Comparison of ENCODE assay signal across 9 mouse cellular contexts in the genomic region with DNA sequence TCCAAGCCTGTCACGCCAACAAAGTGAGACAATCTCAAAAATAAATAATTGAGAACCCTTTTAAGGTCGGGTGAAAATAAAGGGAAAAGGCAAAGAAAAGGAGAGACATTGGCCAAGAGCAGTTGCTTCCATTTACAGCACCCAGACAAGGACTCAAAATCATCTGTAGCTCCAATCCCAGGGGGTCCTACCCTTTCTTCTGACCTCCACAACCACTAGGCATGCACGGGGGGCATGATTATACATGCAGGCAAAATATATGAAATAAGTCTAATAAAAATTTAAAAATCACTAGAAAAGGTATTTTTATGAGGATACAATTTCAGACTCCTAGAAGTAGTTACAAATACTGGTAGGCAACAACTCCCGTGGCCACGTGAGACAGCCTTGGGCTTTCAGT. TPM values are rescaled to one million over a fixed set of nuclear protein-coding genes. Genes with fewer than 3 reads are reported as not detected.
A peak's percentile ranks its signal among the peaks of the same experiment; 100 is the strongest.
DNase-seq lines count a peak whose midpoint lies in the region; ATAC-seq and TF ChIP-seq lines count a peak whose summit lies in the region.
"Had no signal": no experiment of that assay in that cellular context is flagged by ENCODE, and none has a peak within 500 bp of the region (broad histone marks: within the 10 kb centered on the region; RNA-seq: fewer than 3 reads in every experiment).

No protein-coding gene starts in this region.

- TF ChIP-seq CTCF in cerebellum, adult 2 months (IDR thresholded peaks at IDR 0.05; ENCODE audit: borderline replicate concordance, insufficient read depth, low read depth, low read length), result no peak

- TF ChIP-seq POLR2A in cerebellum, adult 2 months (IDR thresholded peaks at IDR 0.05; ENCODE audit: borderline replicate concordance, insufficient read depth, low read length), result no peak

- no peaks in the 10 kb centered on the region for H3K36me3 ChIP-seq in neural tube, embryonic 11.5 days (ENCODE audit: control insufficient read depth, insufficient read depth, low read length)
- peaks cover 7% of the 10 kb centered on the region; the same call in 1 of the 2 replicates for H3K36me3 ChIP-seq in limb, embryonic 13.5 days
- no peaks in the 10 kb centered on the region for H3K36me3 ChIP-seq in stomach, embryonic 14.5 days (ENCODE audit: control insufficient read depth, insufficient read depth, low read length)

- ATAC-seq in neural tube, embryonic 11.5 days (ENCODE audit: insufficient read depth, low FRiP score, low TSS enrichment), result no peak
- no peak; the same call in 1 of the 2 replicates for ATAC-seq in limb, embryonic 13.5 days (ENCODE audit: low FRiP score, low read depth)
- ATAC-seq in stomach, embryonic 14.5 days (ENCODE audit: insufficient number of reproducible peaks, insufficient read depth, low FRiP score, low read depth), result no peak

- peak overlapping the region; percentile 57 for H3K9ac ChIP-seq in neural tube, embryonic 11.5 days (ENCODE audit: low read length)
- H3K9ac ChIP-seq in limb, embryonic 13.5 days, result peak overlapping the region; percentile 79
- H3K9ac ChIP-seq in stomach, embryonic 14.5 days (replicated peaks; ENCODE audit: low read depth, low read length), result no peak overlapping the region; the same call in 1 of the 2 replicates

- no peak overlapping the region for H3K27ac ChIP-seq in cerebellum, adult 2 months (ENCODE audit: insufficient read depth, low read length)
- no peak overlapping the region for H3K27ac ChIP-seq in neural tube, embryonic 11.5 days (ENCODE audit: low read depth, low read length)
- H3K27ac ChIP-seq in limb, embryonic 13.5 days, result peak overlapping the region; percentile 70; the same call in 1 of the 2 replicates
- H3K27ac ChIP-seq in stomach, embryonic 14.5 days (ENCODE audit: low read length), result no peak overlapping the region

- no peaks in the 10 kb centered on the region; the same call in 1 of the 2 replicates for H3K4me1 ChIP-seq in cerebellum, adult 2 months (ENCODE audit: control insufficient read depth, insufficient read depth, low read length)
- no peaks in the 10 kb centered on the region for H3K4me1 ChIP-seq in neural tube, embryonic 11.5 days (ENCODE audit: control insufficient read depth, insufficient read depth, low read length)
- H3K4me1 ChIP-seq in limb, embryonic 13.5 days, result peaks cover 10% of the 10 kb centered on the region; the same call in 1 of the 2 replicates
- H3K4me1 ChIP-seq in stomach, embryonic 14.5 days (ENCODE audit: control insufficient read depth, insufficient read depth, low read length), result no peaks in the 10 kb centered on the region

- WGBS in cerebellum, adult 2 months, result 46% methylated on average over 5 of the region's 5 CpGs
- 48% methylated on average over 5 of the region's 5 CpGs for WGBS in neural tube, embryonic 11.5 days
- 51% methylated on average over 5 of the region's 5 CpGs for WGBS in limb, embryonic 13.5 days
- WGBS in stomach, embryonic 14.5 days, result 43% methylated on average over 5 of the region's 5 CpGs

- no peak for DNase-seq in cerebellum, adult 2 months
- no peak for DNase-seq in cerebellum, adult 8-10 months
- no peak for DNase-seq in neural tube, embryonic 11.5 days (ENCODE audit: low spot score)
- DNase-seq in neural tube, embryonic 10.5 days (ENCODE audit: extremely low spot score, low spot score), result no peak
- no peak for DNase-seq in left cerebral cortex, postnatal 36 days (ENCODE audit: low spot score in 2 of 2)
- DNase-seq in embryo, embryonic 11 days, result no peak

- H3K4me3 ChIP-seq in cerebellum, adult 2 months (replicated peaks; ENCODE audit: insufficient read depth, low read depth, low read length), result peak overlapping the region; percentile 99
- H3K4me3 ChIP-seq in neural tube, embryonic 11.5 days (ENCODE audit: low read depth, low read length), result peak overlapping the region; percentile 64
- H3K4me3 ChIP-seq in limb, embryonic 13.5 days, result peak overlapping the region; percentile 67
- H3K4me3 ChIP-seq in stomach, embryonic 14.5 days (ENCODE audit: low read depth, low read length), result peak overlapping the region; percentile 61

- H3K27me3 ChIP-seq in cerebellum, adult 2 months (ENCODE audit: control insufficient read depth, insufficient read depth, low read length), result no peaks in the 10 kb centered on the region
- no peaks in the 10 kb centered on the region for H3K27me3 ChIP-seq in neural tube, embryonic 11.5 days (ENCODE audit: control insufficient read depth, insufficient read depth, low read length)
- H3K27me3 ChIP-seq in limb, embryonic 13.5 days, result no peaks in the 10 kb centered on the region
- H3K27me3 ChIP-seq in stomach, embryonic 14.5 days (ENCODE audit: control insufficient read depth, insufficient read depth, low read length), result no peaks in the 10 kb centered on the region

- H3K4me2 ChIP-seq in neural tube, embryonic 11.5 days (ENCODE audit: low read depth), result peak overlapping the region; percentile 66
- H3K4me2 ChIP-seq in limb, embryonic 13.5 days (replicated peaks), result peak overlapping the region; percentile 76
- peak overlapping the region; percentile 49 for H3K4me2 ChIP-seq in stomach, embryonic 14.5 days (replicated peaks; ENCODE audit: low read depth, low read length)

- H3K9me3 ChIP-seq in neural tube, embryonic 11.5 days (ENCODE audit: control insufficient read depth, low read length), result no peaks in the 10 kb centered on the region
- H3K9me3 ChIP-seq in limb, embryonic 13.5 days, result peaks cover 4% of the 10 kb centered on the region; the same call in 1 of the 2 replicates
- H3K9me3 ChIP-seq in stomach, embryonic 14.5 days (ENCODE audit: control insufficient read depth, low read depth, low read length), result no peaks in the 10 kb centered on the region

- intact Hi-C loops in left cerebral cortex, postnatal 36 days (cut with DNase I), result loop anchor here (2.0 kb wide), 1 partner anchor 98 kb away; no protein-coding TSS in a partner anchor

RNA-seq across cellular contexts. Expression of gene 2610021A01Rik, which starts 0.4 kb away (rescaled TPM):
- polyA plus RNA-seq in cerebellum, adult 2 months (2012; rRNA removed), result 17.3 and 18.6 TPM in 2 replicates
- 15.9 and 17.0 TPM in 2 replicates for polyA plus RNA-seq in neural tube, embryonic 11.5 days (2014; fragmentation: Nextera tagmentation; extraction: Ambion mirVana)
- 12.5 and 12.8 TPM in 2 replicates for polyA plus RNA-seq in limb, embryonic 13.5 days (2015; fragmentation: Nextera tagmentation; extraction: Ambion mirVana)
- 13.8 and 14.2 TPM in 2 replicates for polyA plus RNA-seq in stomach, embryonic 14.5 days (2014; fragmentation: Nextera tagmentation; extraction: Ambion mirVana)
- 10 to 100 TPM; 28.3 to 31.7 TPM for total RNA-seq in left cerebral cortex, postnatal 36 days (2021)

RNA-seq across cellular contexts. Expression of gene Gm6871, which starts 25.2 kb away (rescaled TPM):
- not detected in 2 replicates for polyA plus RNA-seq in cerebellum, adult 2 months (2012; rRNA removed)
- polyA plus RNA-seq in neural tube, embryonic 11.5 days (2014; fragmentation: Nextera tagmentation; extraction: Ambion mirVana), result not detected in 2 replicates
- polyA plus RNA-seq in limb, embryonic 13.5 days (2015; fragmentation: Nextera tagmentation; extraction: Ambion mirVana), result not detected in 2 replicates
- polyA plus RNA-seq in stomach, embryonic 14.5 days (2014; fragmentation: Nextera tagmentation; extraction: Ambion mirVana), result not detected in 2 replicates
- not detected for total RNA-seq in left cerebral cortex, postnatal 36 days (2021)
- total RNA-seq: left cerebral cortex, adult 18-20 months had no signal

RNA-seq across cellular contexts. Expression of gene Zfp788, which starts 34.4 kb away (rescaled TPM):
- 20.2 and 21.1 TPM in 2 replicates for polyA plus RNA-seq in cerebellum, adult 2 months (2012; rRNA removed)
- polyA plus RNA-seq in neural tube, embryonic 11.5 days (2014; fragmentation: Nextera tagmentation; extraction: Ambion mirVana), result 17.0 and 19.7 TPM in 2 replicates
- polyA plus RNA-seq in limb, embryonic 13.5 days (2015; fragmentation: Nextera tagmentation; extraction: Ambion mirVana), result 14.0 and 15.4 TPM in 2 replicates
- polyA plus RNA-seq in stomach, embryonic 14.5 days (2014; fragmentation: Nextera tagmentation; extraction: Ambion mirVana), result 13.2 and 13.7 TPM in 2 replicates
- 10 to 100 TPM; 34.1 to 38.8 TPM for total RNA-seq in left cerebral cortex, postnatal 36 days (2021)
